Mouse (Mus musculus) G1E (cell line): ENCODE results near the gene Alox5ap. TPM values are rescaled to one million over a fixed set of nuclear protein-coding genes. Genes with fewer than 3 reads are reported as not detected.

Experiments used
- ATAC-seq: 2 replicates; pipeline ENCODE4 v1.8.0; 2016; ENCODE audit warnings: mild to moderate bottlenecking; ENCODE audit not compliant: insufficient number of reproducible peaks, poor library complexity, low FRiP score, severe bottlenecking; ENCODE audit errors: extremely low read depth
- DNase-seq: peaks from one replicate; pipeline ENCODE4 v3.0.0; 2012; ENCODE audit warnings: low spot score
- H3K27me3 ChIP-seq: 2 replicates; pipeline ENCODE4 v1.6.1; 2012; ENCODE audit warnings: mild to moderate bottlenecking, low read length, inconsistent platforms; ENCODE audit not compliant: insufficient read depth
- H3K36me3 ChIP-seq: replicated peaks from 2 replicates; pipeline ENCODE3; 2012; ENCODE audit warnings: mild to moderate bottlenecking, inconsistent platforms
- H3K4me1 ChIP-seq: 2 replicates; pipeline ENCODE4 v1.6.1; 2012; ENCODE audit warnings: low read depth, low read length, inconsistent platforms, mixed read lengths; ENCODE audit not compliant: insufficient read depth
- H3K4me3 ChIP-seq: 2 replicates; pipeline ENCODE4 v1.5.1; 2012; ENCODE audit warnings: low read depth, mild to moderate bottlenecking, inconsistent platforms, low read length, moderate library complexity, mixed read lengths
- H3K9me3 ChIP-seq: replicated peaks from 2 replicates; pipeline ENCODE4 v1.6.1; 2012; ENCODE audit warnings: inconsistent platforms
- CTCF ChIP-seq: IDR thresholded peaks from 2 replicates; pipeline ENCODE4 v1.5.1; 2012; ENCODE audit warnings: low read depth, low read length, inconsistent platforms, mixed read lengths
- GATA1 ChIP-seq: IDR thresholded peaks from 2 replicates; pipeline ENCODE4 v1.6.1; 2012; ENCODE audit warnings: borderline replicate concordance, low read length, inconsistent platforms, mixed read lengths
- GATA2 ChIP-seq: IDR thresholded peaks from 2 replicates; pipeline ENCODE4 v1.6.1; 2012; ENCODE audit warnings: low read depth, low read length, inconsistent platforms, borderline replicate concordance
- POLR2AphosphoS5 ChIP-seq: IDR thresholded peaks from 2 replicates; pipeline ENCODE4 v1.6.1; 2012; ENCODE audit warnings: low read depth, low read length, inconsistent platforms; ENCODE audit not compliant: insufficient replicate concordance
- TAL1 ChIP-seq: conservative IDR thresholded peaks from 2 replicates; pipeline ENCODE4 v1.6.1; 2012; ENCODE audit warnings: low read depth, low read length, inconsistent platforms, mixed read lengths
- polyA plus RNA-seq: library from polyadenylated mRNA; stranded (reverse); fragments of >175 nt; gene quantifications from 2 replicates; pipeline ENCODE4 v1.2.3, GENCODE M21; 2012
- total RNA-seq, 2 experiments: library from RNA; stranded (forward) in 1 of 2; stranded (reverse) in 1 of 2; fragments of 200-1000 nt in 1 of 2; fragments of >200 nt in 1 of 2; fragmentation: Nextera tagmentation in 1 of 2; gene quantifications; 2 replicates each; pipeline ENCODE4 v1.2.3; 2014 to 2017

Alox5ap gene
- total and polyA plus RNA-seq, 3 experiments, result 1.5 to 157 (median 38.1) TPM

GRCm38 (mm10) chr5:149324739-149325138, 60.2 kb downstream of the Alox5ap start:
- Histone ChIP-seq H3K4me3 (no peak overlapping the region), H3K9me3 (no peaks in the 10 kb centered on the region), H3K36me3 (no peaks in the 10 kb centered on the region), H3K27me3 (no peaks in the 10 kb centered on the region), H3K4me1 (no peaks in the 10 kb centered on the region)
- DNase-seq, result no peak
- TF ChIP-seq GATA1, result no peak
- TF ChIP-seq CTCF, result no peak
- no peak for TF ChIP-seq TAL1
- TF ChIP-seq POLR2AphosphoS5, result no peak
- TF ChIP-seq GATA2, result no peak
- no peak for ATAC-seq

- Histone ChIP-seq H3K27me3 (no peaks in the 10 kb centered on the region), H3K4me1 (no peaks in the 10 kb centered on the region), H3K9me3 (no peaks in the 10 kb centered on the region), H3K36me3 (no peaks in the 10 kb centered on the region), H3K4me3 (no peak overlapping the region)
- DNase-seq (no peak), ATAC-seq (no peak)
- TF ChIP-seq POLR2AphosphoS5 (no peak), TAL1 (no peak), CTCF (no peak), GATA2 (no peak), GATA1 (no peak)
Measured at GRCm38 (mm10) chr5:149329098-149329887, 64.7 kb downstream of the Alox5ap start.

- H3K4me1 ChIP-seq, result no peaks in the 10 kb centered on the region
- no peak for ATAC-seq
Measured at GRCm38 (mm10) chr5:149330601-149331000, 66.0 kb downstream of the Alox5ap start.

GRCm38 (mm10) chr5:149331407-149332143, 67.0 kb downstream of the Alox5ap start:
- TF ChIP-seq GATA2, result no peak
- no peak for TF ChIP-seq GATA1
- TF ChIP-seq POLR2AphosphoS5, result no peak
- no peak for TF ChIP-seq CTCF
- no peak for TF ChIP-seq TAL1
- Histone ChIP-seq H3K4me1 (no peaks in the 10 kb centered on the region), H3K4me3 (no peak overlapping the region), H3K27me3 (no peaks in the 10 kb centered on the region), H3K36me3 (no peaks in the 10 kb centered on the region), H3K9me3 (no peaks in the 10 kb centered on the region)
- no peak for DNase-seq
- no peak for ATAC-seq

More at GRCm38 (mm10) chr5:149330601-149331000, 66.0 kb downstream of the Alox5ap start:
- Histone ChIP-seq H3K36me3 (no peaks in the 10 kb centered on the region), H3K9me3 (no peaks in the 10 kb centered on the region), H3K4me3 (no peak overlapping the region), H3K27me3 (no peaks in the 10 kb centered on the region)
- no peak for TF ChIP-seq GATA2
- no peak for TF ChIP-seq TAL1
- TF ChIP-seq GATA1, result no peak
- no peak for TF ChIP-seq POLR2AphosphoS5
- no peak for TF ChIP-seq CTCF
- no peak for DNase-seq

- ATAC-seq, result no peak
Measured at GRCm38 (mm10) chr5:149332787-149333186, 68.2 kb downstream of the Alox5ap start.

GRCm38 (mm10) chr5:149333941-149334698, 69.6 kb downstream of the Alox5ap start:
- no peak for DNase-seq
- Histone ChIP-seq H3K27me3 (no peaks in the 10 kb centered on the region), H3K4me3 (no peak overlapping the region), H3K9me3 (no peaks in the 10 kb centered on the region), H3K4me1 (no peaks in the 10 kb centered on the region), H3K36me3 (no peaks in the 10 kb centered on the region)
- ATAC-seq, result no peak
- TF ChIP-seq GATA1 (no peak), GATA2 (no peak), TAL1 (no peak), CTCF (no peak), POLR2AphosphoS5 (no peak)

More at GRCm38 (mm10) chr5:149332787-149333186, 68.2 kb downstream of the Alox5ap start:
- H3K27me3 ChIP-seq, result no peaks in the 10 kb centered on the region
- no peak for DNase-seq
- H3K4me1 ChIP-seq, result no peaks in the 10 kb centered on the region
- H3K36me3 ChIP-seq, result no peaks in the 10 kb centered on the region
- no peak overlapping the region for H3K4me3 ChIP-seq
- H3K9me3 ChIP-seq, result no peaks in the 10 kb centered on the region
- TF ChIP-seq TAL1, result no peak
